Mouse (Mus musculus) frontal cortex, postnatal 25 days (tissue): ENCODE measurements around the gene Gon4l.
A peak's percentile ranks its signal among the peaks of the same experiment; 100 is the strongest.
"Not testable (repeated sequence)": the region's sequence is repeated elsewhere in the genome, so short reads cannot be mapped to it uniquely, and the experiment has no call there.

Experiments used
- DNase-seq, 2 experiments: peaks; one replicate each; pipeline ENCODE4 v3.0.0; 2022; ENCODE audit warnings: low spot score in 2 of 2

The Gon4l gene

GRCm38 (mm10) chr3:88834951-88835491 lies at the start of gene Gon4l:
Gene Gon4l (plus strand): TSS chr3:88835231.
- peak in 1 of 2 experiments; percentile 9 for DNase-seq

- not testable (repeated sequence) for DNase-seq
These were observed 48.7 kb upstream of the Gon4l start for GRCm38 (mm10) chr3:88786323-88786722.

DNA sequence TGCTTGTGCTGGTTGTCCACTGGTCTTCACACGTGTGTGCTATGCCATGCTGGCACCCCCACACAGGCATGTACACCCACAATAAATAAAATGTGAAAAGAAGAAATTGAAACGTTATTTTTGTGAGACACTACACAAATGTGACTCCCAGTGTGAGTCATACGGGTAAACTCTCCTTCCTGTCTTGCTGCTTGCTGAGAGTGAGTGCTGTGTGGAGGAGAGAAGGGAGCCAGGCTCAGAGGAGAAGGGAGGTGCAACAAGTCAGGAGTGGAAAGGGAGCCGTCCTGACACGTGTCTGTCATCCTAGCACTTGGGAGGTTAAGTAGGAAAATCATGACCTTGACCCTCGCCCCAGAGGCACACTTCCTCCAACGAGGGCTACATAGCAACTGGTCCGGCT lies 48.2 kb upstream of the Gon4l start:
- DNase-seq: not testable (repeated sequence)

- DNase-seq: not testable (repeated sequence)
These were observed 47.0 kb upstream of the Gon4l start for GRCm38 (mm10) chr3:88788033-88788432.

- DNase-seq: not testable (repeated sequence)
These were observed 37.5 kb upstream of the Gon4l start for GRCm38 (mm10) chr3:88797507-88797906.

DNA sequence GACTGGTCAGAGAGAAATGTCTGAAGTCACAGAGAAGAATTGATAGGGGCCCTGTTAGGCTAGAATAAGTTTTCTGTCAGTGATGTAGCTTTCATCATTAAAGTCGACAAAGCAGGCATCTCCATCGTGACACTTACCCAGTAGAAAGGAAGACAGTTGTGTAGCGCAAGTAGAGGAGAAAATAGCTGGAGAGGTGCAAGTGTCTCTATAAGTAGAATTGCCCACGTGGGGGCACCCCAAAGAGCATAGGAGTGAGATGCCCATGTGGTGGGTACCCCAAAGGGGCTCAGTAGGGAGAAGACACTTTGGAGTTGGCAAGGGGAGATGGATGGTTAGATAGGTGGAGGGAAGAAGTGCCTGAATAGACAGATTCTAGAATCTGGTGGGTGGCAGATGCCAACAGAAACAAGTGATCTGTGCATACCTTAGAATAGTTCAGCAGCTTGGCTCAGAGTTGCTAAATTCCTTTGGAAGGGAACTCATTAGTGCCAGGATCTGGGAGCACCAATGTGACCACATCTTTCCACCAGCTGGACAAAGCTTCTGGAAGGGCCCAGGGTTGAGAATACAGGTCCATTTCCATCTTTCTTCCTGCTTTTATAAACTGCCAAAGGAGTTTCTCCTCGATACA lies 31.0 kb upstream of the Gon4l start:
- DNase-seq: no peak

GRCm38 (mm10) chr3:88825710-88826109 lies 9.3 kb upstream of the Gon4l start:
- no peak for DNase-seq

GRCm38 (mm10) chr3:88827231-88827630 lies 7.8 kb upstream of the Gon4l start:
- DNase-seq: no peak

GRCm38 (mm10) chr3:88831177-88832121 lies 3.6 kb upstream of the Gon4l start:
- DNase-seq: peak; percentile 67 to 70

- peak; percentile 37 to 44 for DNase-seq
These were observed 2.6 kb upstream of the Gon4l start for GRCm38 (mm10) chr3:88832388-88832787.

- no peak for DNase-seq
These were observed 14.1 kb downstream of the Gon4l start for GRCm38 (mm10) chr3:88849172-88849571.

DNA sequence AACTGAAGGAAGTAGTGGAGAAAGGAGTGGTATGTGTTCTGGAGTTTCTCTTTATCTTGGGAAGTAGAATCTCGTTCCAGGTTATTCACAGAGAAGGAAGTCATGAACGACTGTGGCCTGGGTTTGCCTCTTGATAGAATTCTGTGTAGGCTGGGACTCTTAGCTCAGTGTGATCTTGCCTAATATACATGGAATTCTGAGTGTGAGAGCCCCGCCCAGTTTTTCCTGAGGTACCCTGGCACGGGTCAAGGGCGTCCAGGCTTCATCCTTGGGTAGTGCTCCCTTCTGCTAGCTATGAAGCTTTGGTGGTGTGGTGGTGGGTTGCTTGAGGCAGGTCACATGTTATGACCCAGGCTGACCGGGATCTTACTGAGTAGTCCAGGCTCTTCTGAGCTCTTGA lies 20.8 kb downstream of the Gon4l start:
- no peak for DNase-seq

GRCm38 (mm10) chr3:88862129-88862528 lies 27.1 kb downstream of the Gon4l start:
- no peak for DNase-seq

DNA sequence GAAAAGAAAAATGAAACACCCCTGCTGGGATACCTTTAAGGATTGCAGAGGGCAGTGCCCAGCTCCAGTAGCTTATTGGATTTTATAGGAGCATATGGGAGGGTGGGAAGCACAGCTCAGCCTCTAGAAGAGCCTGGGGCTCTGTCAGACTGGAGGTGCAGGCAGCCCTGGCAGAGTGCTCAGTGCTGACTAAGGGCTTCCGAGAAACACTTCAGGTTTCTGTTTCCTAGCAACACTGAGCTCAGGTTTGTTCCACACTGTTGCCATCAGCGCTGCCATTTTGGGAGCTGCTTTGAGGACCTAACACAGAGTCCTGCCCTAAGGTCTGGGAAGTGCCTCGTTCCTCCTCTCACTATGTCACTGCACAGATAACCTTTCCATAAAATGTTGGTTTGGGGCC lies 31.7 kb downstream of the Gon4l start:
- not testable (repeated sequence) for DNase-seq

DNA sequence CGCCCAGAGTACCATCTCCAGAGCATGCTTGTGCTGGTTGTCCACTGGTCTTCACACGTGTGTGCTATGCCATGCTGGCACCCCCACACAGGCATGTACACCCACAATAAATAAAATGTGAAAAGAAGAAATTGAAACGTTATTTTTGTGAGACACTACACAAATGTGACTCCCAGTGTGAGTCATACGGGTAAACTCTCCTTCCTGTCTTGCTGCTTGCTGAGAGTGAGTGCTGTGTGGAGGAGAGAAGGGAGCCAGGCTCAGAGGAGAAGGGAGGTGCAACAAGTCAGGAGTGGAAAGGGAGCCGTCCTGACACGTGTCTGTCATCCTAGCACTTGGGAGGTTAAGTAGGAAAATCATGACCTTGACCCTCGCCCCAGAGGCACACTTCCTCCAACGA lies 32.1 kb downstream of the Gon4l start:
- DNase-seq: not testable (repeated sequence)

DNA sequence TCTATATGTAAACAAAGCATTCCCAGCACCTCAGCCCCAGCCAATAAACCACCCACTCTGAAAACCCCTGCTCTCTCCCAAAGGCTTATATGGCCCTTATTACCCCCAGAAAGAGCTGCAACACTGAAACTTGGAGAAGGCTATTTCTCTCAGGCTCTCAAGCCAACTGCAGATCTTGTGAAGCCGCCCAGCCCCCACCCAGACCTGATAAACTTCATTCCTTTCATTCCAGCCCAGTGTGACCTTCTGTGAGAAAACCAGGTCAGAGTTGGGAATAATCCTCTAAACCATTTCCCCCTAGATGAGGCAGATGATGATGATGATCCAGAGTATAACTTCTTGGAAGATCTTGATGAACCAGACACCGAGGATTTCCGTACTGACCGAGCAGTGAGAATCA lies 33.4 kb downstream of the Gon4l start:
- not testable (repeated sequence) for DNase-seq

DNA sequence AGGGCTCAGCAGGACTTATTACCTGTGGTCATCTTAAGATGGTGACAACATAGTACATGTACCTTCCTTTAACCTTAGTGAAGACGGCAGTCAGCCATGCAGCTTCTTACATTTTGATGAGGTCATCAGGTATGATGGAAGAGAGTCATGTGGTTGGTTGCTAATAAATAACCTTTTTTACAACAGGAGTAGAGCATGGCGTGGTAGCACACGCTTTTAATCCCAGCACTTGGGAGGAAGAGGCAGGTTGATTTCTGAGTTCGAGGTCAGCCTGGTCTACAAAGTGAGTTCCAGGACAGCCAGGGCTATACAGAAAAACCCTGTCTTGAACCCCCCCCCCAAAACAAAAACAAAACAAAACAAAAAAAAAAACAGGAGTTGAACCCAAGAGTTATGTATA lies 47.5 kb downstream of the Gon4l start:
- not testable (repeated sequence) for DNase-seq

DNA sequence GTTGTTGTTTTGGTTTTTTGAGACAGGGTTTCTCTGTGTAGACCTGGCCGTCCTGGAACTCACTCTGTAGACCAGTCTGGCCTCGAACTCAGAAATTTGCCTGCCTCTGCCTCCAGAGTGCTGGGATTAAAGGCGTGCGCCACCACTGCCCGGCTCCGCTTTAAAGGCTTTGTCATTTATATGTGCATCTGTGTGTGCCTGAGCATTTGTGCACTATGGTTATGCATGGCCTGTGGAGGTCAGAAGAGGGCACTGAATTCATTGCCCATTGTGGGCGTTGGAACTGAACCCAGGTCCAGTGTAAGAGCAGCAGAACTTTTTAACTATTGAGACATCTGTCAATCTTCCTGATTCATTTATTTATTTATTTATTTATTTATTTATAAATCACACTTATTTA lies 58.0 kb downstream of the Gon4l start:
- not testable (repeated sequence) for DNase-seq

DNA sequence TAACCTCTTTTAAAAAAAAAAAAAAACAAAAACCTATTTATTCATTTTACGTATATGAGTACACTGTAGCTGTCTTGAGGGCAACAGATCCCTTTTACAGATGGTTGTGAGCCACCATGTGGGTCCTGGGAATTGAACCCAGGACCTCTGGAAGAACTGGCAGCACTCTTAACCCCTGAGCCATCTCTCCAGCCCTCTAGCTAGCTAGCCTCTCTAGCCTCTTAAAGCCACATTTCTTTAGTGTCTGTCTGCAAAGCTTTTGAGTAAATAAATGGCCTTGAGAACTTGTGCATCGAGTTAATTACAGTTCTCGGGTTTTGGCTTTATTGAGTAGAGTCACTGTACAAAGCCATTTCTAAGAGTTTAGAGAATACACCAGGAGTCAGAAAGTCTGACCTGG lies 69.8 kb downstream of the Gon4l start:
- DNase-seq: no peak

- DNase-seq: no peak
These were observed 70.2 kb downstream of the Gon4l start for GRCm38 (mm10) chr3:88905209-88905608.

DNA sequence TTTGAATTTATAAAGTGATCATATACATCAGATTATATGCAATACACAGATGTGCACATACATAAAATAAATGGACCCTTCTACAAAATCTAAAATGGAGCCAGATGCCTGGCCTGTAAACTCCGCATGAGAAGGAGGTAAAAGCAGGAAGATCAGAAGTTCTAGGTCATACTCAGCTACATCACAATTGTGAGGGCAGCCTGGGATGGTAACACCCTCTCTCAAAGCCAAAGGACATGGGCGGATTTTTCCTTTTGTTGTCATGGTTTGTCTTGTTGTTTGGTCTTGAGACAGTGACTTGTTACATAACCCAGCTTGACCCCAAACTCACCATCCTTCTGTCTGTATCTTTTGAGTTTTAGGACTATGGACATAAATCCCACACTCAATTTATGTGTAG lies 70.7 kb downstream of the Gon4l start:
- no peak for DNase-seq

DNA sequence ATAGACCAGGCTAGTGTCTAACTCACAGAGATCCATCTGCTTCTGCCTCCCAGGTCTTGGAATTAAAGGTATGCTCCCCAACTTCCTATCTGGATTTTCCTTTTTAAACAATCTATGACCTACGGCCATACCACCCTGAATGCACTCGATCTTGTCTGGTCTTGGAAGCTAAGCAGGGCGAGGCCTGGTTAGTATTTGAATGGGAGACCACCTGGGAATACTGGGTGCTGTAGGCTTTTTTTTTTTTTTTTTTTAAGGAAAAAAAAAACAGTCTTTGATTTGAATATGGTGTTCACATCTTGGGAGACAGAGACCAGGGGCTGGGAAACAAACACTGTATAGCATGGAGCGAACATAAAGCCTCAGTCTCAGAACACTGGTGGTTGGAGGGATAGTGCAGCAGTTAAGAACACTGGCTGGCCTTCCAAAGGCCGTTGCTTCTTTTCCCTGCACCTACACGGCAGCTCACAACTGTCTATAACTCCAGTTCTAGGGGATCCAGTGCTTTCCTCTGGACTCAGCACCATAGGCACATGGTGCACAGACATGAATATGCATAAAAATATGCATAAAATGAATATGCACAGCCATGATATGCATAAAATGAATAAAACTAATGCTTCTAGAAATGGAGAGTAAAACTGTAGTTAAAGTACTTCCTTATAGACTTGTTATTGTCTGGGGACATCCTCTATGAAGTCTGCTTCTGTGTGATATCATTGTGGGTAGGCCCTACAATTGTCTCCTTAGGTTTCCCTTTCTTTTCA lies 71.5 kb downstream of the Gon4l start:
- no peak for DNase-seq
